Mouse (Mus musculus) erythroblast, embryonic 14.5 days (primary cell): ENCODE measurements at regions not wholly inside any gene's neighbourhood (a gene's known extent, or its start where the extent isn't known, plus 50 kb on each side); places are given as distances from the start of the nearest gene placed in this dataset.

ENCODE experiments used
- GATA1 ChIP-seq: IDR thresholded peaks from 2 replicates; pipeline ENCODE4 v1.6.1; 2012; ENCODE audit warnings: low read length, inconsistent platforms, mixed read lengths
- TAL1 ChIP-seq: IDR thresholded peaks from 3 replicates; pipeline ENCODE4 v1.6.1; 2012; ENCODE audit warnings: low read length, inconsistent platforms, mixed read lengths

DNA sequence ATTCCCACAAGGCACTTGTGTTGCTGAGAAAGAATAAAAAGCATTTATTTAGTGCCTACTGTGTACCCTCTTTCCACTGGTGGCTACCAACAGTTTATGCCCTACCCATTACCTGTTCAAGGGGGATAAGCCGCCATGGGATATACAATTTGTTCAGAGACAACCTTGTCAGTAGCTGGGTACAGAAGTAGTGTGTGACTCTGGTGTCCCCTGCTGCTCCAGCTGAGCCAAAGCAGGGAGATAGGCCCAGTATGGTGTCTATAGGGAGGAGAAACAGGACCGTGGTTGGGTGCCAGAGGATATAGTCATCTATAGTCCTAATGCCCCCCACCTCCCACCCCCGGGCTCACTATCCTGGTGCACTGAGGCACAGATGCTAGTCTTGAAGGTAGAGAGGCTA, 152.6 kb upstream of the Lemd2 start:
- no peak for TF ChIP-seq GATA1
- TF ChIP-seq TAL1, result no peak
